Mouse (Mus musculus): ENCODE results near the gene Tmsb15b1.
"Not testable (repeated sequence)": the region's sequence is repeated elsewhere in the genome, so short reads cannot be mapped to it uniquely, and the experiment has no call there.

The Tmsb15b1 gene

GRCm38 (mm10) chrX:136976424-136977084 lies at the start of gene Tmsb15b1, which contains the start of gene Tmsb15l:
Tmsb15b1 (minus strand) TSS chrX:136976874.
Tmsb15l (minus strand) TSS chrX:136976869.
- peak; percentile 64 for DNase-seq

GRCm38 (mm10) chrX:137019310-137019709 lies 42.6 kb upstream of the Tmsb15b1 start:
- DNase-seq: peak; percentile 71

GRCm38 (mm10) chrX:137017668-137018067 lies 41.0 kb upstream of the Tmsb15b1 start:
- DNase-seq: no peak

- peak; percentile 49 for DNase-seq
Observed at GRCm38 (mm10) chrX:137015099-137015709, 38.5 kb upstream of the Tmsb15b1 start.

GRCm38 (mm10) chrX:136996256-136996655 lies 19.6 kb upstream of the Tmsb15b1 start:
- no peak for DNase-seq

- DNase-seq: no peak
Observed at GRCm38 (mm10) chrX:136993641-136994040, 17.0 kb upstream of the Tmsb15b1 start.

- peak; percentile 48 for DNase-seq
Observed at GRCm38 (mm10) chrX:136992978-136993547, 16.4 kb upstream of the Tmsb15b1 start, which contains the start of gene Zcchc18. Zcchc18 (plus strand) TSS chrX:136993155.

- DNase-seq: no peak
Observed at GRCm38 (mm10) chrX:136992191-136992965, 15.7 kb upstream of the Tmsb15b1 start.

GRCm38 (mm10) chrX:136991274-136991673 lies 14.6 kb upstream of the Tmsb15b1 start:
- DNase-seq: no peak

GRCm38 (mm10) chrX:136986039-136986438 lies 9.4 kb upstream of the Tmsb15b1 start:
- DNase-seq: no peak

- no peak for DNase-seq
Observed at GRCm38 (mm10) chrX:136978616-136979015, 1.9 kb upstream of the Tmsb15b1 start.

GRCm38 (mm10) chrX:136975397-136975796 lies 1.3 kb downstream of the Tmsb15b1 start, which contains the start of gene Tmsb15b2:
Tmsb15b2 (minus strand) TSS chrX:136975497.
- DNase-seq: not testable (repeated sequence)

- DNase-seq: peak; percentile 0
Observed at GRCm38 (mm10) chrX:136959688-136960087, 17.0 kb downstream of the Tmsb15b1 start.

- not testable (repeated sequence) for DNase-seq
Observed at GRCm38 (mm10) chrX:136958300-136958699, 18.4 kb downstream of the Tmsb15b1 start.

GRCm38 (mm10) chrX:136957583-136958279 lies 18.9 kb downstream of the Tmsb15b1 start:
- peak; percentile 30 for DNase-seq

- no peak for DNase-seq
Observed at GRCm38 (mm10) chrX:136937985-136938384, 38.7 kb downstream of the Tmsb15b1 start.

GRCm38 (mm10) chrX:136927031-136927430 lies 49.6 kb downstream of the Tmsb15b1 start, which contains the start of gene H2bfm:
H2bfm (plus strand) TSS chrX:136927325.
- no peak for DNase-seq

- no peak for DNase-seq
Observed at GRCm38 (mm10) chrX:136925863-136926262, 50.8 kb downstream of the Tmsb15b1 start.
